Comparison of ENCODE assay signal across 17 mouse cellular contexts in genomic region chr8:77086036-77086435, GRCm38 (mm10).
A peak's percentile ranks its signal among the peaks of the same experiment; 100 is the strongest.
DNase-seq lines count a peak whose midpoint lies in the region; ATAC-seq and TF ChIP-seq lines count a peak whose summit lies in the region.
"Had no signal": no experiment of that assay in that cellular context is flagged by ENCODE, and none has a peak within 500 bp of the region (broad histone marks: within the 10 kb centered on the region; RNA-seq: fewer than 3 reads in every experiment).

No protein-coding gene starts in this region.

- no peak for TF ChIP-seq CTCF in forebrain, postnatal 0 days (IDR thresholded peaks at IDR 0.05; ENCODE audit: low read depth)
- no peak for TF ChIP-seq CTCF in lung, embryonic 14.5 days (IDR thresholded peaks at IDR 0.05; ENCODE audit: low read depth)
- TF ChIP-seq CTCF in lung, adult 2 months (IDR thresholded peaks at IDR 0.05; ENCODE audit: insufficient read depth, low read length), result no peak

- no peak overlapping the region for H3K9ac ChIP-seq in forebrain, postnatal 0 days
- no peak overlapping the region for H3K9ac ChIP-seq in forebrain, embryonic 15.5 days (replicated peaks)
- H3K9ac ChIP-seq in lung, embryonic 14.5 days, result no peak overlapping the region
- no peak overlapping the region for H3K9ac ChIP-seq in limb, embryonic 14.5 days (ENCODE audit: low read depth, low read length, severe bottlenecking)
- H3K9ac ChIP-seq: forebrain, embryonic 12.5 days; intestine, embryonic 15.5 days; liver, embryonic 13.5 days; midbrain, embryonic 13.5 days had no signal

- no peaks in the 10 kb centered on the region for H3K27me3 ChIP-seq in forebrain, postnatal 0 days (ENCODE audit: insufficient read depth, low read length)
- H3K27me3 ChIP-seq in forebrain, embryonic 15.5 days, result no peaks in the 10 kb centered on the region
- no peaks in the 10 kb centered on the region for H3K27me3 ChIP-seq in lung, embryonic 14.5 days (ENCODE audit: insufficient read depth, low read length)
- no peaks in the 10 kb centered on the region for H3K27me3 ChIP-seq in limb, embryonic 14.5 days (ENCODE audit: control insufficient read depth, insufficient read depth, low read length)
- H3K27me3 ChIP-seq: forebrain, embryonic 12.5 days; intestine, embryonic 15.5 days; liver, embryonic 13.5 days; midbrain, embryonic 13.5 days had no signal

- H3K27ac ChIP-seq in forebrain, postnatal 0 days (ENCODE audit: low read depth, low read length), result no peak overlapping the region
- no peak overlapping the region for H3K27ac ChIP-seq in forebrain, embryonic 15.5 days (replicated peaks)
- no peak overlapping the region for H3K27ac ChIP-seq in lung, embryonic 14.5 days (ENCODE audit: low read depth)
- H3K27ac ChIP-seq in limb, embryonic 14.5 days (replicated peaks; ENCODE audit: low read depth, low read length), result no peak overlapping the region
- H3K27ac ChIP-seq: forebrain, embryonic 12.5 days; intestine, embryonic 15.5 days; liver, embryonic 13.5 days; midbrain, embryonic 13.5 days had no signal

- H3K4me2 ChIP-seq in forebrain, postnatal 0 days (ENCODE audit: low read depth), result no peak overlapping the region
- H3K4me2 ChIP-seq in forebrain, embryonic 15.5 days (replicated peaks), result no peak overlapping the region
- H3K4me2 ChIP-seq in lung, embryonic 14.5 days, result no peak overlapping the region
- peak overlapping the region; percentile 8; the same call in 1 of the 2 replicates for H3K4me2 ChIP-seq in limb, embryonic 14.5 days (replicated peaks; ENCODE audit: low read depth, low read length, severe bottlenecking)
- H3K4me2 ChIP-seq: forebrain, embryonic 12.5 days; intestine, embryonic 15.5 days; liver, embryonic 13.5 days; midbrain, embryonic 13.5 days had no signal

- no peak overlapping the region for H3K4me3 ChIP-seq in forebrain, postnatal 0 days (ENCODE audit: low read depth, low read length)
- no peak overlapping the region for H3K4me3 ChIP-seq in forebrain, embryonic 15.5 days
- H3K4me3 ChIP-seq in lung, embryonic 14.5 days (ENCODE audit: low read depth, low read length), result no peak overlapping the region
- no peak overlapping the region for H3K4me3 ChIP-seq in lung, adult 2 months (replicated peaks; ENCODE audit: extremely low read depth, low read depth, low read length)
- H3K4me3 ChIP-seq in limb, embryonic 14.5 days (replicated peaks; ENCODE audit: low read length), result no peak overlapping the region
- H3K4me3 ChIP-seq: forebrain, embryonic 12.5 days; intestine, embryonic 15.5 days; liver, embryonic 13.5 days; midbrain, embryonic 13.5 days had no signal

- H3K9me3 ChIP-seq in forebrain, postnatal 0 days (ENCODE audit: low read length), result no peaks in the 10 kb centered on the region
- no peaks in the 10 kb centered on the region for H3K9me3 ChIP-seq in forebrain, embryonic 15.5 days
- H3K9me3 ChIP-seq in lung, embryonic 14.5 days (ENCODE audit: low read depth, low read length), result no peaks in the 10 kb centered on the region
- no peaks in the 10 kb centered on the region for H3K9me3 ChIP-seq in limb, embryonic 14.5 days (ENCODE audit: control insufficient read depth, low read length)
- H3K9me3 ChIP-seq: forebrain, embryonic 12.5 days; intestine, embryonic 15.5 days; liver, embryonic 13.5 days; midbrain, embryonic 13.5 days had no signal

- H3K36me3 ChIP-seq in forebrain, postnatal 0 days (ENCODE audit: insufficient read depth), result no peaks in the 10 kb centered on the region
- H3K36me3 ChIP-seq in forebrain, embryonic 15.5 days, result no peaks in the 10 kb centered on the region
- no peaks in the 10 kb centered on the region for H3K36me3 ChIP-seq in lung, embryonic 14.5 days (ENCODE audit: insufficient read depth)
- H3K36me3 ChIP-seq in limb, embryonic 14.5 days (ENCODE audit: control insufficient read depth, insufficient read depth, low read length), result no peaks in the 10 kb centered on the region
- H3K36me3 ChIP-seq: forebrain, embryonic 12.5 days; intestine, embryonic 15.5 days; liver, embryonic 13.5 days; midbrain, embryonic 13.5 days had no signal

- ATAC-seq in forebrain, postnatal 0 days, result no peak; the same call in 1 of the 2 replicates
- ATAC-seq in forebrain, embryonic 15.5 days (replicated peaks), result no peak
- ATAC-seq in lung, embryonic 14.5 days (ENCODE audit: insufficient read depth), result no peak
- peak; percentile 50; the same call in 1 of the 2 replicates for ATAC-seq in limb, embryonic 14.5 days (ENCODE audit: low FRiP score, low read depth)
- ATAC-seq in erythroid progenitor cell, adult 5-6 weeks (replicated peaks; ENCODE audit: low FRiP score, poor library complexity, severe bottlenecking), result no peak
- ATAC-seq: intestine, embryonic 15.5 days; midbrain, embryonic 13.5 days had no signal

- 40% methylated on average over 8 of the region's 8 CpGs for WGBS in forebrain, postnatal 0 days
- WGBS in forebrain, embryonic 15.5 days, result 58% methylated on average over 8 of the region's 8 CpGs
- WGBS in lung, embryonic 14.5 days, result 58% methylated on average over 8 of the region's 8 CpGs
- 57% methylated on average over 8 of the region's 8 CpGs for WGBS in lung, adult 2 months
- 45% methylated on average over 8 of the region's 8 CpGs for WGBS in limb, embryonic 14.5 days

- TF ChIP-seq POLR2A in lung, adult 2 months (IDR thresholded peaks at IDR 0.05; ENCODE audit: borderline replicate concordance, extremely low read depth, low read depth, low read length), result no peak
- no peak for TF ChIP-seq POLR2A in limb, embryonic 14.5 days (IDR thresholded peaks at IDR 0.05; ENCODE audit: borderline replicate concordance, extremely low read depth, insufficient read depth, insufficient read length)

- H3K4me1 ChIP-seq in forebrain, postnatal 0 days (ENCODE audit: insufficient read depth), result no peaks in the 10 kb centered on the region
- peaks cover 4% of the 10 kb centered on the region; the same call in 1 of the 2 replicates for H3K4me1 ChIP-seq in forebrain, embryonic 15.5 days
- no peaks in the 10 kb centered on the region for H3K4me1 ChIP-seq in lung, embryonic 14.5 days (ENCODE audit: insufficient read depth)
- H3K4me1 ChIP-seq in lung, adult 2 months (ENCODE audit: control insufficient read depth, insufficient read depth, low read length), result no peaks in the 10 kb centered on the region
- peaks cover 16% of the 10 kb centered on the region for H3K4me1 ChIP-seq in limb, embryonic 14.5 days (ENCODE audit: control insufficient read depth, insufficient read depth, low read length)
- H3K4me1 ChIP-seq: forebrain, embryonic 12.5 days; intestine, embryonic 15.5 days; liver, embryonic 13.5 days; midbrain, embryonic 13.5 days had no signal

- DNase-seq in forebrain, postnatal 0 days, result peak; percentile 18
- DNase-seq in lung, embryonic 14.5 days, result peak; percentile 41
- DNase-seq in lung, adult 2 months, result no peak
- DNase-seq in limb, embryonic 14.5 days (ENCODE audit: low spot score), result peak; percentile 67
- no peak for DNase-seq in urinary bladder, adult 18-20 months (ENCODE audit: low spot score in 2 of 2)
- DNase-seq in natural killer cell, adult 2 months (ENCODE audit: low spot score in 2 of 2), result no peak
- DNase-seq: adrenal gland, postnatal 36 days; cerebellum, adult 11-12 months; embryo, embryonic 11 days; heart, postnatal 36 days; liver, embryonic 13.5 days; thymus, adult 18-20 months had no signal

Comparison
In these comparisons a context has a peak if more than half of its experiments do, and no peak if none do; other contexts are left out.
1. DNase-seq: peak in forebrain, postnatal 0 days (single experiment), lung, embryonic 14.5 days (single experiment) and limb, embryonic 14.5 days (single experiment); none in lung, adult 2 months (single experiment), urinary bladder, adult 18-20 months (0 of 2) and natural killer cell, adult 2 months (0 of 2).